Mouse (Mus musculus): ENCODE results near the gene Fbxo44. TPM values are rescaled to one million over a fixed set of nuclear protein-coding genes. Genes with fewer than 3 reads are reported as not detected.

Fbxo44 gene
- total and polyA plus RNA-seq, 3 experiments = 2.3 to 6.2 TPM; not detected in 1

GRCm38 (mm10) chr4:148185819-148186218, 25.5 kb upstream of the Fbxo44 start:
- Histone ChIP-seq H3K27me3 (ENCODE audit: control insufficient read depth in 1 of 2, insufficient read depth in 2 of 2, low read length in 2 of 2) (no peaks in the 10 kb centered on the region; a peak in 2 of 4 replicates), H3K27ac (ENCODE audit: control insufficient read depth, low read depth, low read length) (no peak overlapping the region), H3K9ac (ENCODE audit: control insufficient read depth, low read depth, low read length, poor library complexity, severe bottlenecking) (no peak overlapping the region), H3K4me3 (ENCODE audit: control insufficient read depth in 1 of 2, insufficient read depth in 1 of 2, low read depth in 2 of 2, low read length in 2 of 2) (no peak overlapping the region), H3K9me3 (replicated peaks; ENCODE audit: insufficient read depth, low read length) (no peaks in the 10 kb centered on the region), H3K4me1 (ENCODE audit: control insufficient read depth in 1 of 2, insufficient read depth in 2 of 2, low read length in 2 of 2) (no peaks in the 10 kb centered on the region), H3K36me3 (ENCODE audit: control insufficient read depth in 1 of 2, insufficient read depth in 2 of 2, low read length in 2 of 2) (no peaks in the 10 kb centered on the region), H3K79me2 (ENCODE audit: control insufficient read depth, insufficient read depth, low read length, poor library complexity) (no peaks in the 10 kb centered on the region)
- DNase-seq (ENCODE audit: low read depth, low spot score) = peak; percentile 35
- TF ChIP-seq CTCF (IDR thresholded peaks at IDR 0.05 in 2 of 3, conservative IDR thresholded peaks at IDR 0.05 in 1 of 3; ENCODE audit: control insufficient read depth in 1 of 3, insufficient read depth in 1 of 3, low read depth in 2 of 3, low read length in 3 of 3, poor library complexity in 1 of 3, severe bottlenecking in 1 of 3) (peak; percentile 53 to 63 (median 58)), JUND (IDR thresholded peaks at IDR 0.05; ENCODE audit: low read depth, low read length) (no peak), SMC3 (IDR thresholded peaks at IDR 0.05; ENCODE audit: low read depth, low read length) (peak; percentile 14; the same call in 1 of the 2 replicates), POLR2AphosphoS2 (IDR thresholded peaks at IDR 0.05; ENCODE audit: low read length) (no peak), TBP (IDR thresholded peaks at IDR 0.05; ENCODE audit: low read depth, low read length) (no peak), NRF1 (IDR thresholded peaks at IDR 0.05; ENCODE audit: insufficient read depth, low read depth, low read length, poor library complexity, severe bottlenecking) (no peak), MEF2A (IDR thresholded peaks at IDR 0.05; ENCODE audit: extremely low read depth, insufficient replicate concordance, low read depth, low read length, poor library complexity, severe bottlenecking) (no peak), POLR2A (IDR thresholded peaks at IDR 0.05; ENCODE audit: control insufficient read depth in 1 of 2, insufficient read depth in 1 of 2, low read depth in 1 of 2, low read length in 2 of 2, poor library complexity in 1 of 2) (no peak), POLR2AphosphoS5 (IDR thresholded peaks at IDR 0.05; ENCODE audit: borderline replicate concordance, low read depth, low read length) (no peak), ELF1 (IDR thresholded peaks at IDR 0.05; ENCODE audit: low read depth, low read length) (no peak), KAT2A (conservative IDR thresholded peaks at IDR 0.05; ENCODE audit: low read depth, low read length) (no peak), ZKSCAN1 (IDR thresholded peaks at IDR 0.05; ENCODE audit: low read depth, low read length) (no peak), RAD21 (IDR thresholded peaks at IDR 0.05; ENCODE audit: low read depth, low read length) (peak; percentile 3; the same call in 1 of the 2 replicates), GATA1 (IDR thresholded peaks at IDR 0.05; ENCODE audit: low read depth, low read length) (no peak), UBTF (IDR thresholded peaks at IDR 0.05; ENCODE audit: borderline replicate concordance, insufficient read depth, low read depth, low read length) (no peak), TAL1 (IDR thresholded peaks at IDR 0.05; ENCODE audit: low read length) (no peak)

DNA sequence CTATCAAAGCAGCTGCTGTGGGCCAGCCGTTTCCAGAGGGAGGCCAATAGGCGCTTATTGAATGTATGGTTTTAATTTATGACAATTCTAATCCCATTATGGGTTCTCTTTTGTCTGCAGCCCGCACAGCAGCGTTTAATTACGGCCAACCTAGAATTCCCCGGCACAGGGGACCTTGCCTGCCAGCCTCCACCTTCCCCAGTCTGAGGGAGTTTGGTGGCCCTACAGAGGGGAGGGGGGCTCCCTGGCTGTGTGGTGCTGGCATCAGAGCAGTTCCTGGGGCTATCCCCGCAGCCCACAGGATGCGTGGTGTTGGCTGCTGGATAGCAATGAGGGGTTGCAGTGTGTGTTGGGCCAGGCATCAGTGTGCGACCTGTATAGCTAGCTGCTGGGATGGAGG, 24.3 kb upstream of the Fbxo44 start:
- Histone ChIP-seq H3K9me3 (replicated peaks; ENCODE audit: insufficient read depth, low read length) (no peaks in the 10 kb centered on the region), H3K27ac (ENCODE audit: control insufficient read depth, low read depth, low read length) (no peak overlapping the region), H3K4me1 (ENCODE audit: control insufficient read depth in 1 of 2, insufficient read depth in 2 of 2, low read length in 2 of 2) (no peaks in the 10 kb centered on the region), H3K4me3 (ENCODE audit: control insufficient read depth in 1 of 2, insufficient read depth in 1 of 2, low read depth in 2 of 2, low read length in 2 of 2) (no peak overlapping the region), H3K36me3 (ENCODE audit: control insufficient read depth in 1 of 2, insufficient read depth in 2 of 2, low read length in 2 of 2) (no peaks in the 10 kb centered on the region), H3K27me3 (ENCODE audit: control insufficient read depth in 1 of 2, insufficient read depth in 2 of 2, low read length in 2 of 2) (no peaks in the 10 kb centered on the region; a peak in 1 of 4 replicates), H3K9ac (ENCODE audit: control insufficient read depth, low read depth, low read length, poor library complexity, severe bottlenecking) (no peak overlapping the region), H3K79me2 (ENCODE audit: control insufficient read depth, insufficient read depth, low read length, poor library complexity) (no peaks in the 10 kb centered on the region)
- TF ChIP-seq CHD2 (IDR thresholded peaks at IDR 0.05; ENCODE audit: low read length) (no peak), KAT2A (conservative IDR thresholded peaks at IDR 0.05; ENCODE audit: low read depth, low read length) (no peak), BHLHE40 (IDR thresholded peaks at IDR 0.05; ENCODE audit: borderline replicate concordance, low read depth, low read length) (no peak), MYC (IDR thresholded peaks at IDR 0.05; ENCODE audit: low read depth, low read length) (no peak), CTCF (IDR thresholded peaks at IDR 0.05 in 2 of 3, conservative IDR thresholded peaks at IDR 0.05 in 1 of 3; ENCODE audit: control insufficient read depth in 1 of 3, insufficient read depth in 1 of 3, low read depth in 2 of 3, low read length in 3 of 3, poor library complexity in 1 of 3, severe bottlenecking in 1 of 3) (no peak), ELF1 (IDR thresholded peaks at IDR 0.05; ENCODE audit: low read depth, low read length) (no peak), E2F4 (IDR thresholded peaks at IDR 0.05; ENCODE audit: borderline replicate concordance, low read depth, low read length) (no peak), UBTF (IDR thresholded peaks at IDR 0.05; ENCODE audit: borderline replicate concordance, insufficient read depth, low read depth, low read length) (no peak), POLR2AphosphoS2 (IDR thresholded peaks at IDR 0.05; ENCODE audit: low read length) (no peak), MAZ (IDR thresholded peaks at IDR 0.05; ENCODE audit: low read depth, low read length) (no peak), EP300 (IDR thresholded peaks at IDR 0.05; ENCODE audit: low read depth in 1 of 2, low read length in 2 of 2) (no peak), MEF2A (IDR thresholded peaks at IDR 0.05; ENCODE audit: extremely low read depth, insufficient replicate concordance, low read depth, low read length, poor library complexity, severe bottlenecking) (no peak), RAD21 (IDR thresholded peaks at IDR 0.05; ENCODE audit: low read depth, low read length) (no peak), MYB (IDR thresholded peaks at IDR 0.05; ENCODE audit: low read depth, low read length) (no peak), CHD1 (IDR thresholded peaks at IDR 0.05; ENCODE audit: low read depth, low read length) (no peak), ZC3H11A (IDR thresholded peaks at IDR 0.05; ENCODE audit: low read depth, low read length) (no peak)
- no peak for DNase-seq (ENCODE audit: low read depth, low spot score)
